Mouse (Mus musculus) bone marrow macrophage, adult 2 months (primary cell): ENCODE data around the gene Rap1gap2.

ENCODE experiments used
- CTCF ChIP-seq: IDR thresholded peaks from 2 replicates; pipeline ENCODE4 v1.5.1; 2012; ENCODE audit warnings: low read depth, mild to moderate bottlenecking, low read length, moderate library complexity
- POLR2A ChIP-seq: IDR thresholded peaks from 2 replicates; pipeline ENCODE4 v1.6.1; 2012; ENCODE audit warnings: mild to moderate bottlenecking, low read depth, low read length, borderline replicate concordance

GRCm38 (mm10) chr11:74525205-74525604, 85.5 kb downstream of the Rap1gap2 start:
- no peak for TF ChIP-seq CTCF
- TF ChIP-seq POLR2A = no peak
